Mouse (Mus musculus) macrophage (primary cell): Measurements from ENCODE around the gene Cald1. TPM values are rescaled to one million over a fixed set of nuclear protein-coding genes. Genes with fewer than 3 reads are reported as not detected.

ENCODE experiments used
- H3K27ac ChIP-seq: fragments of 350-480 bp; formaldehyde crosslinking; 2 replicates; pipeline ENCODE4 v1.9.0; 2021
- H3K36me3 ChIP-seq: fragments of 350-480 bp; formaldehyde crosslinking; 2 replicates; pipeline ENCODE4 v1.9.0; 2021; ENCODE audit errors: inconsistent target
- H3K4me3 ChIP-seq: fragments of 350-480 bp; formaldehyde crosslinking; 2 replicates; pipeline ENCODE4 v1.9.0; 2021; ENCODE audit errors: inconsistent target
- H3K79me2 ChIP-seq: fragments of 350-480 bp; formaldehyde crosslinking; 2 replicates; pipeline ENCODE4 v1.9.0; 2021; ENCODE audit errors: inconsistent target
- WGBS: methylation state at CpG from one replicate; pipeline ENCODE4 v1.1.7; 2026; ENCODE audit warnings: inconsistent platforms; ENCODE audit not compliant: missing documents; 5-methylcytosine and 5-hydroxymethylcytosine counted together
- polyA plus RNA-seq: library from polyadenylated mRNA; stranded (reverse); fragments of 250-400 nt; gene quantifications from 3 replicates; pipeline ENCODE4 v1.2.4, GENCODE M21; 2018; ENCODE audit warnings: inconsistent platforms

Cald1 gene
- polyA plus RNA-seq, 1 experiment from 2014 or later = 4.8 TPM

GRCm38 (mm10) chr6:34633776-34634175, 35.5 kb downstream of the Cald1 start:
- H3K79me2 ChIP-seq = no peaks in the 10 kb centered on the region
- no peak overlapping the region for H3K27ac ChIP-seq
- no peak overlapping the region for H3K4me3 ChIP-seq
- no peaks in the 10 kb centered on the region for H3K36me3 ChIP-seq
- WGBS = 64% methylated on average over 3 of the region's 3 CpGs

GRCm38 (mm10) chr6:34637588-34638438, 39.5 kb downstream of the Cald1 start:
- Histone ChIP-seq H3K36me3 (no peaks in the 10 kb centered on the region), H3K79me2 (no peaks in the 10 kb centered on the region), H3K4me3 (no peak overlapping the region), H3K27ac (no peak overlapping the region)
- WGBS = 85% methylated on average over 10 of the region's 10 CpGs

- Histone ChIP-seq H3K36me3 (no peaks in the 10 kb centered on the region), H3K27ac (no peak overlapping the region), H3K4me3 (no peak overlapping the region), H3K79me2 (no peaks in the 10 kb centered on the region)
- WGBS = 43% methylated on average over 2 of the region's 2 CpGs
These were observed 40.4 kb downstream of the Cald1 start for GRCm38 (mm10) chr6:34638667-34639066.

GRCm38 (mm10) chr6:34640226-34640625, 41.9 kb downstream of the Cald1 start:
- no peak overlapping the region for H3K4me3 ChIP-seq
- no peak overlapping the region for H3K27ac ChIP-seq
- WGBS = 90% methylated on average over 9 of the region's 9 CpGs
- H3K79me2 ChIP-seq = no peaks in the 10 kb centered on the region
- H3K36me3 ChIP-seq = no peaks in the 10 kb centered on the region

GRCm38 (mm10) chr6:34641081-34641480, 42.8 kb downstream of the Cald1 start:
- H3K79me2 ChIP-seq = no peaks in the 10 kb centered on the region
- H3K4me3 ChIP-seq = no peak overlapping the region
- H3K27ac ChIP-seq = no peak overlapping the region
- no peaks in the 10 kb centered on the region for H3K36me3 ChIP-seq

- no peak overlapping the region for H3K27ac ChIP-seq
- H3K36me3 ChIP-seq = no peaks in the 10 kb centered on the region
- no peaks in the 10 kb centered on the region for H3K79me2 ChIP-seq
- 96% methylated on average over 5 of the region's 5 CpGs for WGBS
- no peak overlapping the region for H3K4me3 ChIP-seq
These were observed 43.8 kb downstream of the Cald1 start for GRCm38 (mm10) chr6:34642075-34642547.

- WGBS = 58% methylated on average over 5 of the region's 5 CpGs
- no peaks in the 10 kb centered on the region for H3K36me3 ChIP-seq
- H3K79me2 ChIP-seq = no peaks in the 10 kb centered on the region
- H3K4me3 ChIP-seq = no peak overlapping the region
- H3K27ac ChIP-seq = no peak overlapping the region
These were observed 49.9 kb downstream of the Cald1 start for GRCm38 (mm10) chr6:34648017-34648787.

GRCm38 (mm10) chr6:34651298-34651697, 53.0 kb downstream of the Cald1 start:
- Histone ChIP-seq H3K79me2 (no peaks in the 10 kb centered on the region), H3K27ac (no peak overlapping the region), H3K4me3 (no peak overlapping the region), H3K36me3 (no peaks in the 10 kb centered on the region)
- 84% methylated on average over 7 of the region's 7 CpGs for WGBS

GRCm38 (mm10) chr6:34655719-34656118, 57.4 kb downstream of the Cald1 start:
- H3K27ac ChIP-seq = no peak overlapping the region
- no peak overlapping the region for H3K4me3 ChIP-seq
- H3K36me3 ChIP-seq = no peaks in the 10 kb centered on the region
- 79% methylated on average over 3 of the region's 3 CpGs for WGBS
- H3K79me2 ChIP-seq = no peaks in the 10 kb centered on the region

GRCm38 (mm10) chr6:34658791-34659190, 60.5 kb downstream of the Cald1 start:
- WGBS = 86% methylated on average over 5 of the region's 5 CpGs

GRCm38 (mm10) chr6:34660724-34661123, 62.4 kb downstream of the Cald1 start:
- Histone ChIP-seq H3K79me2 (no peaks in the 10 kb centered on the region), H3K36me3 (no peaks in the 10 kb centered on the region), H3K27ac (no peak overlapping the region), H3K4me3 (no peak overlapping the region)
- 14% methylated on average over 8 of the region's 8 CpGs for WGBS

More at GRCm38 (mm10) chr6:34658791-34659190, 60.5 kb downstream of the Cald1 start:
- Histone ChIP-seq H3K27ac (no peak overlapping the region), H3K4me3 (no peak overlapping the region), H3K36me3 (no peaks in the 10 kb centered on the region), H3K79me2 (no peaks in the 10 kb centered on the region)

GRCm38 (mm10) chr6:34662626-34663025, 64.3 kb downstream of the Cald1 start:
- 98% methylated on average over 6 of the region's 6 CpGs for WGBS
- Histone ChIP-seq H3K36me3 (no peaks in the 10 kb centered on the region), H3K79me2 (no peaks in the 10 kb centered on the region)

GRCm38 (mm10) chr6:34664291-34664690, 66.0 kb downstream of the Cald1 start:
- Histone ChIP-seq H3K4me3 (no peak overlapping the region), H3K79me2 (no peaks in the 10 kb centered on the region), H3K36me3 (no peaks in the 10 kb centered on the region), H3K27ac (no peak overlapping the region)
- 79% methylated on average over 4 of the region's 4 CpGs for WGBS

More at GRCm38 (mm10) chr6:34662626-34663025, 64.3 kb downstream of the Cald1 start:
- H3K27ac ChIP-seq = no peak overlapping the region
- H3K4me3 ChIP-seq = no peak overlapping the region

GRCm38 (mm10) chr6:34664749-34665148, 66.4 kb downstream of the Cald1 start:
- WGBS = 72% methylated on average over 5 of the region's 5 CpGs
- Histone ChIP-seq H3K4me3 (no peak overlapping the region), H3K79me2 (no peaks in the 10 kb centered on the region), H3K36me3 (no peaks in the 10 kb centered on the region), H3K27ac (no peak overlapping the region)

GRCm38 (mm10) chr6:34668739-34669254, 70.5 kb downstream of the Cald1 start:
- Histone ChIP-seq H3K36me3 (no peaks in the 10 kb centered on the region), H3K27ac (no peak overlapping the region), H3K79me2 (no peaks in the 10 kb centered on the region), H3K4me3 (no peak overlapping the region)
- 88% methylated on average over 5 of the region's 5 CpGs for WGBS
